Mouse (Mus musculus) lung, embryonic 15.5 days (tissue): ENCODE results near the gene Nup133. TPM values are rescaled to one million over a fixed set of nuclear protein-coding genes. Genes with fewer than 3 reads are reported as not detected.

Experiments
- ATAC-seq: fragments of 200-750 bp; cut with Nextera tagmentation; 2 replicates; pipeline ENCODE4 v1.8.0; 2017; ENCODE audit warnings: moderate number of reproducible peaks, borderline replicate concordance; ENCODE audit not compliant: low FRiP score, low TSS enrichment; ENCODE audit errors: extremely low read depth
- H3K27ac ChIP-seq: fragments of 300-500 bp; sonication (generic); 2 replicates; pipeline ENCODE4 v1.5.1; 2015; ENCODE audit warnings: moderate library complexity, mild to moderate bottlenecking, inconsistent platforms
- H3K27me3 ChIP-seq: fragments of 300-500 bp; sonication (generic); 2 replicates; pipeline ENCODE4 v1.6.1; 2015; ENCODE audit warnings: inconsistent platforms
- H3K36me3 ChIP-seq: fragments of 300-500 bp; sonication (generic); 2 replicates; pipeline ENCODE4 v1.6.1; 2015; ENCODE audit warnings: inconsistent platforms
- H3K4me1 ChIP-seq: fragments of 300-500 bp; sonication (generic); 2 replicates; pipeline ENCODE4 v1.6.1; 2015; ENCODE audit warnings: inconsistent platforms
- H3K4me2 ChIP-seq: fragments of 300-500 bp; sonication (generic); 2 replicates; pipeline ENCODE4 v1.6.1; 2015; ENCODE audit warnings: inconsistent platforms, mild to moderate bottlenecking, moderate library complexity
- H3K4me3 ChIP-seq: fragments of 300-500 bp; sonication (generic); 2 replicates; pipeline ENCODE4 v1.5.1; 2015; ENCODE audit warnings: mild to moderate bottlenecking, inconsistent platforms
- H3K9ac ChIP-seq: fragments of 300-500 bp; sonication (generic); 2 replicates; pipeline ENCODE4 v1.6.1; 2015; ENCODE audit warnings: inconsistent platforms
- H3K9me3 ChIP-seq: fragments of 300-500 bp; sonication (generic); 2 replicates; pipeline ENCODE4 v1.6.1; 2016; ENCODE audit warnings: inconsistent platforms
- WGBS: fragments of 180-500 bp; shearing (Covaris S2); methylation state at CpG from one replicate; pipeline ENCODE4 v1.1.7; 2015; 5-methylcytosine and 5-hydroxymethylcytosine counted together
- polyA plus RNA-seq: library from polyadenylated mRNA; unstranded; fragments of >200 nt; fragmentation: Nextera tagmentation; extraction: Ambion mirVana; gene quantifications from 2 replicates; pipeline ENCODE4 v1.2.1, GENCODE M21; 2015

Nup133 gene
- 39.1 and 42.5 TPM in 2 replicates for polyA plus RNA-seq

GRCm38 (mm10) chr8:123948942-123949685 is at the start of gene Nup133:
Gene Nup133 (minus strand): TSS chr8:123949265.
- Histone ChIP-seq H3K9ac (peak within 1 kb of the TSS; percentile 92), H3K27me3 (no peaks in the 10 kb centered on the region), H3K4me3 (peak within 1 kb of the TSS; percentile 99), H3K9me3 (no peaks in the 10 kb centered on the region), H3K36me3 (peaks cover 23% of the 10 kb centered on the region), H3K27ac (peak within 1 kb of the TSS; percentile 86), H3K4me1 (peaks cover 16% of the 10 kb centered on the region), H3K4me2 (peak within 1 kb of the TSS; percentile 90)
- ATAC-seq, result peak; percentile 84
- WGBS, result under 1% methylated on average over 77 of the region's 77 CpGs

- Histone ChIP-seq H3K27ac (peak overlapping the region; percentile 34; the same call in 1 of the 2 replicates), H3K4me3 (no peak overlapping the region), H3K9me3 (no peaks in the 10 kb centered on the region), H3K9ac (no peak overlapping the region), H3K4me2 (no peak overlapping the region), H3K36me3 (peaks cover 20% of the 10 kb centered on the region), H3K27me3 (no peaks in the 10 kb centered on the region), H3K4me1 (peaks cover 5% of the 10 kb centered on the region; the same call in 1 of the 2 replicates)
- ATAC-seq, result peak; percentile 64
- WGBS, result 74% methylated on average over 3 of the region's 3 CpGs
Measured at GRCm38 (mm10) chr8:123993997-123994396, 44.9 kb upstream of the Nup133 start.

- Histone ChIP-seq H3K4me1 (peaks cover 7% of the 10 kb centered on the region; the same call in 1 of the 2 replicates), H3K4me2 (no peak overlapping the region), H3K36me3 (peaks cover 16% of the 10 kb centered on the region), H3K27ac (peak overlapping the region; percentile 34; the same call in 1 of the 2 replicates), H3K9me3 (no peaks in the 10 kb centered on the region), H3K4me3 (no peak overlapping the region), H3K27me3 (no peaks in the 10 kb centered on the region), H3K9ac (no peak overlapping the region)
- 0 out of 2 replicates have a peak, but pooled peaks have one; percentile 8 for ATAC-seq
- WGBS, result 77% methylated on average over 5 of the region's 5 CpGs
Measured at GRCm38 (mm10) chr8:123993597-123993996, 44.5 kb upstream of the Nup133 start.

- Histone ChIP-seq H3K27ac (no peak overlapping the region), H3K4me1 (peaks cover 7% of the 10 kb centered on the region; the same call in 1 of the 2 replicates), H3K4me3 (no peak overlapping the region), H3K9ac (no peak overlapping the region), H3K27me3 (no peaks in the 10 kb centered on the region), H3K36me3 (peaks cover 10% of the 10 kb centered on the region), H3K4me2 (no peak overlapping the region), H3K9me3 (no peaks in the 10 kb centered on the region)
- WGBS, result 80% methylated on average over 8 of the region's 8 CpGs
- ATAC-seq, result no peak
Measured at GRCm38 (mm10) chr8:123992587-123992986, 43.5 kb upstream of the Nup133 start.

- peaks cover 7% of the 10 kb centered on the region; the same call in 1 of the 2 replicates for H3K4me1 ChIP-seq
- H3K9ac ChIP-seq, result no peak overlapping the region
- no peaks in the 10 kb centered on the region for H3K27me3 ChIP-seq
- no peak overlapping the region for H3K4me2 ChIP-seq
- H3K36me3 ChIP-seq, result no peaks in the 10 kb centered on the region; the same call in 1 of the 2 replicates
- H3K9me3 ChIP-seq, result no peaks in the 10 kb centered on the region
- H3K27ac ChIP-seq, result no peak overlapping the region
- no peak overlapping the region for H3K4me3 ChIP-seq
- WGBS, result 70% methylated on average over 13 of the region's 13 CpGs
- no peak for ATAC-seq
Measured at GRCm38 (mm10) chr8:123990277-123991049, 41.4 kb upstream of the Nup133 start.

GRCm38 (mm10) chr8:123989128-123989527 is 40.1 kb upstream of the Nup133 start:
- no peak overlapping the region for H3K4me2 ChIP-seq
- H3K27ac ChIP-seq, result no peak overlapping the region

GRCm38 (mm10) chr8:123988605-123989038 is 39.6 kb upstream of the Nup133 start:
- Histone ChIP-seq H3K9me3 (no peaks in the 10 kb centered on the region), H3K27me3 (no peaks in the 10 kb centered on the region), H3K27ac (no peak overlapping the region), H3K4me2 (no peak overlapping the region), H3K36me3 (no peaks in the 10 kb centered on the region), H3K4me3 (no peak overlapping the region), H3K4me1 (peaks cover 3% of the 10 kb centered on the region; the same call in 1 of the 2 replicates), H3K9ac (no peak overlapping the region)
- 27% methylated on average over 6 of the region's 6 CpGs for WGBS
- no peak for ATAC-seq

More at GRCm38 (mm10) chr8:123989128-123989527, 40.1 kb upstream of the Nup133 start:
- 47% methylated on average over 7 of the region's 7 CpGs for WGBS
- Histone ChIP-seq H3K4me1 (peaks cover 3% of the 10 kb centered on the region; the same call in 1 of the 2 replicates), H3K9me3 (no peaks in the 10 kb centered on the region), H3K36me3 (no peaks in the 10 kb centered on the region), H3K4me3 (no peak overlapping the region), H3K9ac (no peak overlapping the region), H3K27me3 (no peaks in the 10 kb centered on the region)
- ATAC-seq, result no peak

- under 1% methylated on average over 54 of the region's 56 CpGs for WGBS
- Histone ChIP-seq H3K4me3 (peak within 1 kb of the TSS; percentile 85), H3K4me2 (peak within 1 kb of the TSS; percentile 97), H3K27me3 (no peaks in the 10 kb centered on the region), H3K4me1 (peaks cover 18% of the 10 kb centered on the region), H3K9me3 (no peaks in the 10 kb centered on the region), H3K9ac (peak within 1 kb of the TSS; percentile 78), H3K36me3 (no peaks in the 10 kb centered on the region), H3K27ac (peak within 1 kb of the TSS; percentile 92)
- ATAC-seq, result peak; percentile 94
Measured at GRCm38 (mm10) chr8:123982826-123983400, 33.8 kb upstream of the Nup133 start, which contains the start of gene Abcb10. Gene Abcb10 (minus strand): TSS chr8:123983122.

GRCm38 (mm10) chr8:123982291-123982793 is 33.3 kb upstream of the Nup133 start:
- Histone ChIP-seq H3K36me3 (no peaks in the 10 kb centered on the region), H3K4me2 (peak overlapping the region; percentile 97), H3K9me3 (no peaks in the 10 kb centered on the region), H3K9ac (peak overlapping the region; percentile 78), H3K27ac (peak overlapping the region; percentile 92), H3K27me3 (no peaks in the 10 kb centered on the region), H3K4me1 (peaks cover 18% of the 10 kb centered on the region), H3K4me3 (peak overlapping the region; percentile 85)
- under 1% methylated on average over 48 of the region's 48 CpGs for WGBS
- no peak for ATAC-seq

GRCm38 (mm10) chr8:123981674-123982073 is 32.6 kb upstream of the Nup133 start:
- no peak overlapping the region for H3K9ac ChIP-seq
- no peak for ATAC-seq
- no peak overlapping the region for H3K27ac ChIP-seq

GRCm38 (mm10) chr8:123980239-123980638 is 31.2 kb upstream of the Nup133 start:
- WGBS, result 67% methylated on average over 4 of the region's 4 CpGs
- ATAC-seq, result no peak

More at GRCm38 (mm10) chr8:123981674-123982073, 32.6 kb upstream of the Nup133 start:
- Histone ChIP-seq H3K4me3 (peak overlapping the region; percentile 85), H3K36me3 (no peaks in the 10 kb centered on the region), H3K4me1 (peaks cover 18% of the 10 kb centered on the region), H3K27me3 (no peaks in the 10 kb centered on the region), H3K4me2 (peak overlapping the region; percentile 97), H3K9me3 (no peaks in the 10 kb centered on the region)
- WGBS, result 40% methylated on average over 4 of the region's 4 CpGs

More at GRCm38 (mm10) chr8:123980239-123980638, 31.2 kb upstream of the Nup133 start:
- Histone ChIP-seq H3K9ac (no peak overlapping the region), H3K27ac (no peak overlapping the region), H3K4me1 (peaks cover 18% of the 10 kb centered on the region), H3K27me3 (no peaks in the 10 kb centered on the region), H3K4me2 (no peak overlapping the region), H3K9me3 (no peaks in the 10 kb centered on the region), H3K4me3 (no peak overlapping the region), H3K36me3 (no peaks in the 10 kb centered on the region)
